Mouse (Mus musculus) embryo, embryonic 11 days (tissue): ENCODE measurements around the gene Gm3373.
"Not testable (repeated sequence)": the region's sequence is repeated elsewhere in the genome, so short reads cannot be mapped to it uniquely, and the experiment has no call there.

ENCODE experiments used
- DNase-seq: peaks from one replicate; pipeline ENCODE4 v3.0.0-alpha.2; 2015

Gene Gm3373

DNA sequence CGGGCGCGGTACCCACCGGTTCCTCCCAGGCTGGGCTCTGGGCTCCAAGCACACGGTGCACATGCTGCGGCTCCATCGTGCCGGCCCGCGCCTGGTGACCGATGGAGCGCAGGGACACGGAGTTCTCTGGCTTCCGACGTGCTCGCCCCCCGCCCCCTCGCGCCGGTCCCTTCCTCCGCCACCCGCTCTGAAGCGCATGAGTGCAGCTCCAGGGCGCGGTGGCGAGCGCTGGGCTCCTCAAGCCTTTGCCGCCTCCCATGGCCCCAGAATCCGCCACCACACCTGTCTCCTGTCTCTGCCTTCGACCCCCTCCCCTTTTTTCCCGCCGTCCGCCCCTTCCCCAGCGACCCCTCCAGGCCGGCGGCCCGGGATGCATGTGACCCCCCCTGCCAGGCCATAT is at the start of gene Gm3373:
Gm3373 (minus strand) TSS at position 101 of the 400 bp plus-strand sequence.
- DNase-seq: not testable (repeated sequence)

DNA sequence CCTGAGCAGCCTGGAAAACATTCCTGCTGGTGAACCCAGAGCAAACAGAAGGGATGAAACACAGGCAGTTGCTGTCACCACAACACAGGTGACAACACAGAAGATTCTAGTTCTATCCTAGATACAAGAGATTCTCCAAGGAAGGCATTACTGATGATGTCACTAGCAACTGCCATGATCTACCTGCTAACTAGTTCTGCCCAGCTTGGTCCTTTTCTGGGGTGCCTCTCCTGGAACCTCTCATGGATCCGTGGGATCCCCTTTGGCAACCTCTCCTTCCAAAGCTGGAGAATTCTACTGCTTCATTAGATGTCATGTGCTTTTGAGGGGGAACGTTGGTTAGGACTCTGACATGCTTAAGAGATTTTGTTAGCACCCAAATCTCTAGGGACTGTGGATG is 54.0 kb downstream of the Gm3373 start, which contains the start of gene Gm9603:
Gm9603 (minus strand) TSS at position 101 of the 400 bp plus-strand sequence.
- not testable (repeated sequence) for DNase-seq
